Mouse (Mus musculus) kidney, postnatal 25 days (tissue): ENCODE data around the gene Ppil1.
"Not testable (repeated sequence)": the region's sequence is repeated elsewhere in the genome, so short reads cannot be mapped to it uniquely, and the experiment has no call there.

Experiments
- DNase-seq, 2 experiments: peaks; one replicate each; pipeline ENCODE4 v3.0.0; 2021; ENCODE audit warnings: mixed read lengths in 2 of 2

Gene Ppil1

DNA sequence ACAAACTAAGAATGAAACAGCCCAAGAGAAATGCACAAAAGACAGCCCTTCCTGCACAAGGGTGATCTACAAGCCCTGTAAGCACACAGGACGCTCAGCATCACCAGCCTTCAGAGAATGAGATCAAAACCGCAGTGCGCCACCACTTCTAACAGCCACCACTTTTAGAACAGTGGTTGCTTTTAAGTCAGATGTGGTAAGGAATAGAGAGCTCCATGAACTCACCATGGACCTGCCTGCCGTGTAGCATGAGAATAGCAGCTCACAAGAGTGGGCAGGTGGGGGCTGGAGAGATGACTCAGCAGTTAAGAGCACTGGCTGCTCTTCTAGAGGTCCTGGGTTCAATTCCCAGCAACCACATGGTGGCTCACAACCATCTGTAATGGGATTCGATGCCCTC, 16.4 kb upstream of the Ppil1 start:
- DNase-seq: no peak

DNA sequence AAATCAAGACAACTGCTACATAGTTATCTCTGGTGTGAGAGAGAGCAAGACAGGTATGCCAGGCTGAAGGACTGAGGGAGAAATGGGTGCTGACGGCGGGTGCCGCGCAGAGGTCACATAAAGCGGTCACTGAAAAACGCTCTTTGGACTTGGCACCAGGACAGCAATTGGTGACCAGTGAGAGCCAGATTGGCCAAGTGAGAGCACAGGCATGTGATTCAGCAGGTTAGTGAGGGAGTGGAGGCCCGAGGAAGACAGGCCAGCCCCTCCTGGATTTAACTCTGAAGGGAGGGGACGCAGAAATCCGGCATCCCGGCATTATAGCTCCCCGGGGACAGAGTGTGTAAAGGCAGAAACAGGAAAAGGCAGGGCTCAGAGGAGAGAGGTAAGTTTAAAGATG, 9.9 kb upstream of the Ppil1 start:
- DNase-seq: peak; percentile 89 to 95

DNA sequence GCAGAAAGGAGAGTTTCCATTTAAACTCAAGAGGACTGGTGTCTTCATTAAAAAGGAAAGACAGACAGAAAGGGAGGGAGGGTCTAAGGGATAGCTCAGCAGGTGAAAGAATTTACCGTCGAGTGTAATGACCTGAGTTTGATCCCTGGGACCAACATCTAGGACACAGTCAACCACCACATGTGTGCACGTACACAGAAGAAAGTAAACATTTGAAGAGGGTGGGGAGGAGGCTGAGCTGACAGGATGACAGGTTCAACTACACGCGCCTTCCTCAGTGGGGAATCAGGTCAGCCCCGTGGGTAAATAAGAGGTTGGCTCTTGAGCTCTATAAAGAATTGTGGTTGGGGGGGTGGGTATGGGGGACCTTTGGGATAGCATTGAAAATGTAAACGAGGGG, 9.2 kb upstream of the Ppil1 start:
- no peak for DNase-seq

DNA sequence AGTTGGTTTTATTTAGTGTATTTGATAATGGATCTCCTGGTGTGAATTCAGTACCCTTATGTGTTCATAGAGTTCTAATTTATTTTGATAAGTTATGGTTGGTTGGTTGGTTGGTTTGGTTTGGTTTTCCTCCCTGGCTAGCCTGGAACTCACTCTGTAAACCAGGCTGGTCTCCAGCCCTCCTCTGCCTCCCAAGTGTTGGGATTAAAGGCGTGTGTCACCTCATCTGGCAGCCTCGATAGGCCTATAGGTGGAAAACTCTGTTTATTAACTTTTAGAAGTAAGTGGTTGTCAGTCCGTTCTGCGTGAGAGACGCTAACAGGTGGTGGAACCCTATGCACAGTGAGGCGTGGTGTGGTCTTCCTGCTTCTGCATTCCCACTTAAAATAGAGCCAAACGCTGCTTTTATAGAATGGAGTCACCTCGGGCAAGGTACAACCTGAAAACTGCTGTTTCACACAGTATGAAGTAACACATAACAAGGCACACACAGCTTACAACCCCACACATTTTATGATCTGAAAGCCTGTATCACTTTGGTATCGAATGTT, 6.2 kb upstream of the Ppil1 start:
- DNase-seq: no peak

DNA sequence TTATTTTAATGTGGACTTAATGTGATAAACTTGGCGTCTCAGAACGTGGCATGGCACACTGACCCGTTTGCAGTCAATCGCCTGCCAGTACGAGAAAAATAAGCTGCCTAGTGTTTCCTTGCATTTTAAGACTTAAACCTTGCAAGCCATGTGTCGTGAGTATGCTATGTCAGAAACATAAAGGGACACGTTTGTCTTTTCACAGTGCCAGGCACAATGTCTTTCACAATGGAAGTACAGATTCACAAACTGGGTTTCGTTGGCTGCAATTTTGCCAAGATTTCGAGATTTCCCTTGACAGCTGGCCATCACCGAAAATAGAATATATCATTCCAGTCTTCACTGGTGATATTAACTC, 5.3 kb upstream of the Ppil1 start:
- DNase-seq: no peak

DNA sequence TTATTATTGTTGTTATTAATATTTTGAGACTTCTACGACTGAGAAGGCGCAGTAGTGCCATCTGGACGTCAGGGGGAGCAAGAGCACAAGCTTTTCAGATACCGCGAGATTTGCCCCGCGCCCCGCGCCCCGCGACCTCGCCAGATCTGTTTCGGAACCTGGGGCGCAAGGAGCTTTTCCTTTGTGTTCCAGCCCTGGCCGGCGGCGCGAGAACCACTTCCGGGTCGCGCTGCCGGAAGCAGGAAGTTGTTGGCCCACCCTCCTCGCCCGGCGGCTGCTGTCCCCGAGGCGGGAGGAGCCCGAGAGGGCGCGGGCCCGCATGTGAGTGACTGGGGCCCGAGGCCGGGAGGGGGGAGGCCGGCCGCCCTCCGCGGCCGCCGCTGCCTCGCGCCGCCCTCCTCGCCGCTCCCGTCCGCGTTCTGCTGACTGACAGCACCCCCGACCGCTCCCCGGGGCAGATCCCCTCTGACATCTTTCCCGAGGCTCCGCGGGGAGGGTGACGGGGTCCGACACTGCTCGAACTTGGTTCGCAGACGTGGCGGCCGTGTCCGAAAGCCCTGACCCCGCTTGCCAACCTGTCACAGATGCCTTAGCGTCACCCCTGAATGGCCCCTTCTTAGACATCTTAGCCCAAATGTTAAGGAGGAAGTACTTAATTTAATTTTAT, 4.8 kb upstream of the Ppil1 start, which contains the start of gene BC004004:
Gene BC004004, plus strand, starts transcription at position 107 of the 667 bp plus-strand sequence.
- DNase-seq: peak; percentile 96 to 98

DNA sequence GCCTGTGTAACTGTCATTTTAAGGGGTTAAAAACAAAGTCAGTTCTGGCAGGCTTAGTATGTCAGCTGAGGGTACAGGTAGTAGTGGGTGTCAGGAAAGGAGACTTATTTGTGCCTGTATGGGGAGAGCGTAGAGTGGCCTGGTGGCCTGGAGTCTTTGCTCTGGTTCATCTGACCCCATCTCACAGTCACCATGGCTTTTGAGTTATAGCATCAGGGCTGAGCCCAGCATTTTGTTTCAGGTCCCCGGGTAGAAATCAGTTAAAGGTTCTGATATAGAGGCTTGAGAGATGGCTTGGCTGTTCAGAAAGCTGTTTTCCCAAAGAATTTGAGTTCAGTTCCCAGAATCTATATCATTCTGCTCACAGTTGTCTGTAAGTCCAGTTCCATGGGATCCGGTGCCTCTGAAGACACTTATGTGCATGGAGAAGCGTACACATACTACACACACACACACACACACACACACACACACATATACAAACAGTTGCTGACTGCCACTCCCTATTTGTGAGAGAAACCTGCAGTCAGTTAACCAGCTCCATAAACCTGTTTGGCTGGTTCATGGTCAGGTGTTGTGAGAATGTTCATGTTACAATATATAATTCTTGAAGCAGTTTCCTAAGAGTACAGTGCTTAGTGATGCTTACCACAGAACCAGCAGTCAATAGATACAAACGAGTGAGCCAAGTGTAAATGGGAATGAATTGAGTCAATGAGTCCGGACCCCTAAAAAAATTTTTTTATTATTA, 4.1 kb upstream of the Ppil1 start:
- DNase-seq: peak in 1 of 2 experiments; percentile 54

DNA sequence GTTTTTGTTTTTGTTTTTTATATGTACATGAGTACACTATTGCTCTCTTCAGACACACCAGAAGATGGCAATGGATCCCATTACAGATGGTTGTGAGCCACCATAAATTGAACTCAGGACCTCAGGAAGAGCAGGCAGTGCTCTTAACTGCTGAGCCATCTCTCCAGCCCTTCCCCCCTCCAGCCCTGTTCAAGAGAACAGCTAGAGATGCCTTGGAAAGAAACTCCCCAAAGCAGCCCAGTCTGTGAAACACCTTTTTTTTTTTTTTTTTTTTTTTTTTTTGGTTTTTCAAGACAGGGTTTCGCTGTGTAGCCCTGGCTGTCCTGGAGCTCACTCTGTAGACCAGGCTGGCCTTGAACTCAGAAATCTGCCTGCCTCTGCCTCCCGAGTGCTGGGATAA, 3.1 kb upstream of the Ppil1 start:
- DNase-seq: not testable (repeated sequence)

DNA sequence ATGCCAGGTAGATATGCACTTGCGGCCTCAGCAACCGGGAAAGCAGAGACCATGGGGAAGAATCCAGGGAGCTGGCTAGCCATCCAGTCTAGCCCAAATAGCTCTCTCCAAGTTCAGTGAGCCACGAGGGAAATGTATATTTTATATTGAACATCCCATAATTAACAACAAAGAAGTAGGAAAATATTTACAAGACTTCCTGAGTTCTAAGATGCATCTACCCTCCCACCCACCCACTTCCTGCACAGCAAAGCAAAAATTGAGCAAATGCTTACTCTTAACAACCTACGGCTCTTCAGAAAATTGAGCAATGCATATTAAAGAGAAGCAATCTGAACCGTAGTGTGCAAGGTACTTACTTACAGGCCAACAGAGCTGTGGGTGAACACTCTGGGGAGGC, 774 bp upstream of the Ppil1 start:
- DNase-seq: no peak

DNA sequence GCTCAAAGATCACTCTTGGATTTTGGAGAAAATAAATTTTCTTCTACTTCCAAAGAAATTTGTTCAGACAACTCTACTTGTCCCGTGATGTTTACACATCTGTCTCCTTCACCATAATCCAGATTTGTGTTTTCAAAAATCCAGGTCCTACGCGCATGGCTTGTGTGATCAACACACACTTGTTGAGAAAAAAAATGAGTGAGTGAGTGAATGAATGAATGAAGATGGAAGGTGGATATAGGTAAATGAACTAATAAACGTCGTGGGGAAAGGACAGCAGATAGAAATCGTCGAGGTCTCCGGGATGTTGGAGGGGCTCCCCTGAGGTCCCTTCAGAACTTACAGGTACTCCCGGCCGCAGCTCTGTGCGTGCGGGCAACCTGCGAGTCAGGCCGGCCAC, 569 bp downstream of the Ppil1 start:
- no peak for DNase-seq

DNA sequence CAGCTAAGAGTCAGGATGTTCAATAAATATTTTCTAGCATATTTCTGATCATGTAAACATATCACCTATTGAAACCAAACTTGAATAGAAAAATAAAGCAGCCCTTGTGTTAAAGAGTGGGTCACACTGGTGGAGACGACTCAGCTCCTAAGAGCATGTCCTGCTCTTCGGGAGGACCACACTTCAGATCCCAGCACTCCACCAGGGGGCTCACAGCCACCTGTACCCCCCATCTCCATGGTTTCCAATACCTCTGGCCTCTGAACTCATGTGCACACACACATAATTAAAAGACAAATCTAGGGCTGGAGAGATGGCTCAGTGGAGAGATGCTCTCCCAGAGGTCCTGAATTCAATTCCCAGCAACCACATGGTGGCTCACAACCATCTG, 1.7 kb downstream of the Ppil1 start:
- DNase-seq: no peak

DNA sequence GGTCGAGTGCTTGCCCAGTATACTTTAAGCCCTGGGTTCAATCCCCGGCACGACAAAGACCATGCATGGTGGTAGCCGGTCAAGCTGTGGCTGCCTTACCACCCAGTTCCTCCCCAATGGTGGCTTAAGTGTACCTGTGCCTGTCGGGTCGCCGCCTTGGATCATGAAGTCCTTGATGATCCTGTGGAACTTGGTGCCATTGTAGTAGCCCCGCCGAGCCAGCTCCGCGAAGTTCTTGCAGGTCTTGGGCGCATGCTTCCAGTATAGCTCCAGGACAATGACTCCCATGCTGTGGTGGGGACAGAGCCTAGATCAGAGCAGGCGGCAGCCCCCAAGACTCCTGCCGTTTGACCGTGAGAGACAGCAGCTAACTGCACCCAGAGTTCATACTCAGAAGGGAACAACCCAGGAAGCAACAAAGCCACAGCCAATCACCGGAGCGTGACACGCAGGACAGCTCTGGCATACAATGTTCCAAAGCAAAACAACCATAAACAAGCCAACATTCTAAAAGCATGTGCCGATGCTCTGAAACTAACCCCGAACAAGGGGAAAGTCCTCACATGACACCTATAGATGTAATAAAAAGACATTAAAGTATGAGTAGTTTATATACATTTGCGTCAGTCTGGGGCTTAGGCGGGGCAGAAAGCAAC, 2.3 kb downstream of the Ppil1 start:
- DNase-seq: no peak

DNA sequence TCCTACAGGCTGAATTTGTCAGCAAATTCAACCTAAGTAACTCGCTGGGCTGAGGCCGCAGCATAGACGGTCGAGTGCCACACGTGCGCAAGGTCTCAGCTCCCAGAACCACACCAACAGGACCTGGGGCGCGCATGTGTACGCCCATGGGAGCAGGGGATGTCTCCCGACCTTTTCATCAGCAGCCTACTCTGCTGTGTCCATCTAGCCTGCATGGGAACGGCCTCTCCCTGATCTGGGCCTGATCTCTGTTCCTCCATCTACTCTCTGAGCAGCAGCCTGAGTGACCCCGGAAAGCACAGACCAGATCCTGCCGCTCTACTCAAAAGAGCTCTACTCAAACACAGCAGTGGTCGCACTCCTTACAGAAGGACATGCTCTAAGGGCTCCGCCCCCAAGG, 3.5 kb downstream of the Ppil1 start:
- no peak for DNase-seq

DNA sequence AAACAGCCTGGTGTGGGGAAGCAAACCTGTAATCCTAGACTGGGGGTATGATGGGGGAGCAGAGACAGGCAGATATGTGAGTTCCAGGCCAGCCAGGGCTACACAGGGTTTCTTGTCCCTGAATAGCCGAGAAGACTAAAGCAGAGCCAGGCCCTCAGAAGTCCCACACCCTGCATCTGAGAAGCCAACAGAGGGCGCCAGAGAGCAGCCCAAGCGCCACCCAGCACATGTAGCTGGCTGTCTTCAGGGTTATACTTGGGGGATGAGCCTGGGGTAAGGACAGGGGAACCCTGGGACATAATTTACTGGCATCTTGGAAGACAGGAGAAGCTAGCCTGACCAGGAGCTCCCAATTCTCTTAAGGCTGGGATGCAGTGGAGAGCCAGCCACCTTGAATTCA, 4.5 kb downstream of the Ppil1 start:
- peak; percentile 85 to 89 for DNase-seq

DNA sequence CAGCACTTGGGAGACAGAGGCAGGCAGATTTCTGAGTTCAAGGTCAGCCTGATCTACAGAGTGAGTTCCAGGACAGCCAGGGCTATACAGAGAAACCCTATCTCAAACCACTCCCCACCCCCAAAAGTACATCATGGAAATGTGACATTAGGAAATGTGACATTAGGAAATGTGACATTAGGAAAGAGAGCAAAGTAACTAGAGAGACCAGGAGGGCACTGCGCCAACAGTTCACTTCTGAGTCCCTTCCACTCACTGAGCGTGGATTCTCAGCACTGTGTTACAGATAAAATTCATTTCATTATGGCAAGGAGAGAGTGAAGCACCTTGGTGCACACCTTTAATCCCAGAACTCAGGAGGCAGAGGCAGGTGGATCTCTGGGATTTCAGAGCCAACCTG, 5.1 kb downstream of the Ppil1 start:
- DNase-seq: peak in 1 of 2 experiments; percentile 41

DNA sequence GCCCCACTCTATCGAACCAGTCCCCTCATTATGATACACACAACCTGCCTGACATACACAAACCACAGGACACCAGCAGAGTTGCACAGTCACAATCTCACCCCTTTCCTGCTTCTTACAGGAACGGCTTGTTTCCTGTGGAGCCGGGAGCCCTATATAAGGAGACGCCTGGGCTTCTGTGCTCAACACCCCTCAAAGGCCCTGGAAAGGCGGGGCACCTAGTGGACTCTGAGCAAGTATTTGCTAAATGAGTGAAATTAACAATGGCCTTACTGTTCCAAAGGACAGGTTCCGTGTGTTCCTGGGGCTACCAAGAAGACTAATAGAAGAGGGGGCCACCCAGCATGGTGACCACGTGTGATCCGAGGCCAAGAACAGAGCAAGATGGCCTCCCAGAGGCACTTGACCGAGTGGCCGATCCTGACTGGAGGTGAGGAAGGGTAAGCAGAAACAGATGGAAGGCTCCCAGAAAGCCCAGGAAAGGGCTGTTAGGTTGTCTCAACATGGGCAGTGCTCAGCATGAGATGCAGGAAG, 5.9 kb downstream of the Ppil1 start:
- DNase-seq: no peak

DNA sequence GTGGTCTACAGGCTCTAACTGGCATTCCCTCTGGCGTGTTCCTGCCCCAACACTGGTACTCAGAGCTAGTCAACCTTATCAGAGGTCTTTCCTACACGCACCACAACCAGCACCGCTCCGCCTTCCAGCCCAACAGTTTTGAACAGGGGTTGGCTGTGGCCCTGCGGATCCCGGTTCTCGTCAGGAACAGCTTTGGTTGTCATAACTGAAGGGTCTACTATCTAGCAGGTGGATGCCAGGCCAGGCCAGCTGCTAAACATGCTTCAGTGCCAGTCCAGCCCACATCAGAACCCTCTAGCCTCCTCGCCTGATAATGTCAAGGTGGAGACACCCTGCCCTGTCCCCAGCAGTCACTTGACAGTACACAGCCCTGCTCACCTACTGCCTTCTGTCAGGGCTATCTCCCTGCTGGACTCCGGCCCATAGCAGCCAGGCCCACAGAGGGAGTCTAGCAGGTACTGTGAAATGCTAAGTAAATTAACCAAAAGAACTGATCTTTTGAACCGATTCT, 6.9 kb downstream of the Ppil1 start:
- peak in 1 of 2 experiments; percentile 75 for DNase-seq

DNA sequence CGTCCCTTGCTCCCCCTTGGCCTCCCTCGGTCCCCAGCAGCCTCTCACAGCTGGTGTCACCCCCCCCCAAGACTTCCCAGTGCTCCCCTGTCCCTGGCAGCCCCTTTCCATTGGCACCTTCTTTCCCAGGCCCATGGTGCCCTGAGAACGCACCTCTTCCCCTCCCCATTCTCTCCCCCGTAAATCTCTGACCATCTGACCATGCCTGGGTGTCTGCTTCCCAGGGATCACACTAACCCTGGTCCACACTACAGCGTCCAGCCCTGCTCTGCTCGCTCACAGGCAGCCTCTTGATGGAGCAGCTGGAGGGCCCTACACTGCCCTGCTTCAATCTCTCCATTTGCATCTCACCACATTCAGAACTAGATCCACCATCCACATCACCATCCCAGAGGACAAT, 7.5 kb downstream of the Ppil1 start:
- DNase-seq: no peak

DNA sequence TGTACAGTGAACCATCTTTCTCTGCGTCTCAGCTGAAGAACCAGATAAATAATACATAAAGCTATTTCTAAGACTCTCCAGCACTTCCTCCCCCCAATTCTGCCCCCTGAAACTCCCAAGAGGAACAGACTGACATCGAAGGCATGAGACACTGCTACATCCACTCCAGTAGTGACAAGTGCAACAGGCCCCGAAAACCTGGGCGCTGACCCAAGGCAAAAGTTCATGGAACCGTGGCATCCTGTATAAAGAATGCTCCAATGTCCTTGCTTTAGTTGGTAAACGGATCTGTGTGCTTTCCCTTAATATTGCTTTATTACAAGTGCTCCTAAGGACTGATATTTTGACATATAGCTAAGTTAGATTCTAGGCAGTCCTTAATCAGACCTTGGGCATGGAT, 9.2 kb downstream of the Ppil1 start:
- DNase-seq: peak in 1 of 2 experiments; percentile 36

DNA sequence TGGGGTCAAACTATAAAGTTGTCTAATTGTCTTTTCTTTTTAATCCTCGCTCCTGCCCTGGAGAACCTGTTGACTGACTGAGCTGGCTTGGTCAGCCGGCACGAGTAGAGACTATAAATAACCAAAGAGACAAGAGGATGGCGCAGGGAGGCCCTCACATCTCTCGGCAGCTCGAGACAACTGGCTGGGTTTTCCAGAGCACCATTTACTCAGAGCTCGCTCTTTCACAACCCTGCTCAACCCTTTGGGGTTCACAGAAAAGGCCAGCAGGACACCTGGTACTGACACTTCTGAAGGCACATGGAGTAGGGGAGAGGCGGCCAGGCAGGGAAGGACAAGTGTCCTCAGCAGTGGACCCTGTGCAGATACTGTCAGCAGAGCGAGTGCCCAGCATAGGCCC, 10.3 kb downstream of the Ppil1 start:
- no peak for DNase-seq

DNA sequence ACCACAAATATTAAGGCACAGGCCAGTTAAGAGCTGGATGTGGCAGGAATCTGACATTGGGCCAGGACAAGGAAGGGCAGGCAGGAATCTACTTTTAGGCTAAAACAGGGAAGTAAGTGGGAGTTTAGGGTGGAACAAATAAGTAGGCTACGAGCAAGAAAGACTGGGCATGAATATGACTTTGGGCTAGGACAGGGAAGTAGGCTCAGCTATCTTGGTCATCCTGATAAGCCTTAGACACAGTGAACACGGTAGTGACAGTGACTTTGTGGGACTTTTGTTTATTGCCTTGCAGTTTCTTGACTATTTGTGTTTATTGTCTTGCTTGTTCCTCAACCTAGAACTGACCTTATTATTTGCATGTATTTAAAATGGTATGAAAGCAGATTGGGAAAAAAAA, 10.8 kb downstream of the Ppil1 start:
- DNase-seq: no peak

DNA sequence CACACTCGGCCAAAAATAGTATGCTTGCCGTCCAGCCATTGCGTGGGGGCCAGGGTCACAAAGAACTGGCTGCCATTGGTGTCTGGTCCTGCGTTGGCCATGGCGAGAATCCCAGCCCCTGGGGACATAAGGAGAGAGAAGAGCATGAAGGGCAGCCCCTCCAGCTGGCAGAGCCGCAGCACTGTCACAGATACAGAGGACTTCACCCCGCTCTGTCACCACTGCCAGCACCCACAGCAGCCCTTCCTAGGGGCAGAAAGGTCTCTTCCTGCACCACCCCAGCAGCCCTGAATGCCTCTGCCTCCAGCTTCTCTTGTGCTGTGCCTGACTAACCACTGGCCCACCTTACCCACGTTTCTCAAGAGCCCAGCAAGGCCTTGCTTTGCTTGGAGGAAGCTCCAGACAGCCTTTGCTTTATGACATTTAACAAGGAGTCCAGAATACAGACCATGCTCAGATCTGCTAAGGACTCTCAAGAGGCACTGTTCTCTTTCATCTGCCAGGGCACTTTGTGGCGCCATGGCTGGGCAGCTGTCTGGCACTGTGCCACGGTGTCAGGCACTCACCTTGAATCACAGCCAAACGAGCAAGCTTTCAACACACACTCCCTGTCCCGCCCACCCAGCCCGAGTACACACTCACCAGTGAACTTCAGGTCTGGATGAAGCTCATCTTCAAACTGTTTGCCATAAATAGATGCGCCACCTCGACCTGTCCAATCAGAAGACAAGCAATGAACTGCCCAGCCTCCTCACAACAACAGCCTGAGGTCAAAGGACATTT, 12.2 kb downstream of the Ppil1 start:
- DNase-seq: peak; percentile 91 to 94
